Mouse (Mus musculus): ENCODE results near the gene Lsm2. TPM values are rescaled to one million over a fixed set of nuclear protein-coding genes. Genes with fewer than 3 reads are reported as not detected.
"Not testable (repeated sequence)": the region's sequence is repeated elsewhere in the genome, so short reads cannot be mapped to it uniquely, and the experiment has no call there.

Lsm2 gene
- polyA plus RNA-seq, 1 experiment, result 133 TPM

DNA sequence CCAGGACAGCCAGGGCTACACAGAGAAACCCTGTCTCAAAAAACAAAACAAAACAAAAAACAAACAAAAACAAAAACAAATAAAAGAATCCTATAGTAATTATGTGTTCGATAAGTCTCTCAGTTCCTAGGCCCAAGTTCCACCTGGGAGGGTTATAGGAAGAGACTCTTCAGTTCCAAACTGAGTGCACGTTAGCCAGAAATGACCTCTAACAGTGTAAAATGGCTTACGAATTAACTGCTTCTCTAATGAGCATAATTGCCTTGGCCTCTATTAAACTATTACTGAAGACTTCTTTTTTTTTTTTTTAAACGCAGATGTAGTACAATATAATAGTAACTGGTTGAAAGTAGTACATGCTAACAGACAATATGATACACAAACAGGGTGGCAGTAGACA, 27.8 kb upstream of the Lsm2 start:
- Histone ChIP-seq H3K27me3 (ENCODE audit: control insufficient read depth, insufficient read depth, insufficient read length) (no peaks in the 10 kb centered on the region), H3K4me3 (ENCODE audit: insufficient read depth, poor library complexity, severe bottlenecking) (no peak overlapping the region), H3K36me3 (ENCODE audit: control insufficient read depth, insufficient read depth) (peaks cover 28% of the 10 kb centered on the region), H3ac (ENCODE audit: control insufficient read depth, insufficient read length, low read depth) (no peak overlapping the region), H3K79me3 (ENCODE audit: low read depth) (peaks cover 22% of the 10 kb centered on the region), H3K79me2 (ENCODE audit: control insufficient read depth, insufficient read depth) (peaks cover 30% of the 10 kb centered on the region)
- TF ChIP-seq MYOD1 (IDR thresholded peaks at IDR 0.05; ENCODE audit: control insufficient read depth, insufficient read length, low read depth), result no peak
- no peak for TF ChIP-seq MYOG (IDR thresholded peaks at IDR 0.05; ENCODE audit: control insufficient read depth, extremely low read depth, insufficient read length)
- TF ChIP-seq CEBPB (IDR thresholded peaks at IDR 0.05; ENCODE audit: low read depth), result no peak
- no peak for TF ChIP-seq USF1 (IDR thresholded peaks at IDR 0.05; ENCODE audit: low read depth)
- TF ChIP-seq CTCF (IDR thresholded peaks at IDR 0.05; ENCODE audit: control insufficient read depth, insufficient read depth, insufficient read length), result no peak
- TF ChIP-seq FOSL1 (IDR thresholded peaks at IDR 0.05; ENCODE audit: insufficient read depth, low read length, poor library complexity, severe bottlenecking), result no peak
- TF ChIP-seq MAX (IDR thresholded peaks at IDR 0.05), result no peak

DNA sequence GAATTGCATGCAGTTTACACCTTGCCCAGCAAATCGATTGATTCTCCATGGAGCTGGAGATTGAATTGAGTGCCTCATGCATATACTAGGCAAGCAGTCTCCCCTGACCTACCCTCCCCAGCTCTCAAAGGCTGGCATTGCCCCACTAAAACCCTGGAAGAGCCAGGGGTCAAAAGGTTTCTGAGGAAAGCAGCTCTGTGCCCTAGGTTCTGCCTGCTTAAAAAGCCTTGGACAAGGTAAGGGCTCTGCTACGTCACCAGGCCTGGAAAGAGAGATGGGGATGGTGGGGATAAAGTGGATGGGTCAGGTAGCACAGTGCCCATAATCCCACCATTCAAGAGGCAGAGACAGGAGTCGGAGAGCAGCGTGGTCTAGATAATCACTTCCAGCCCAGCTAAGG, 26.8 kb upstream of the Lsm2 start:
- Histone ChIP-seq H3K79me3 (ENCODE audit: low read depth) (peaks cover 22% of the 10 kb centered on the region), H3K27me3 (ENCODE audit: control insufficient read depth, insufficient read depth, insufficient read length) (no peaks in the 10 kb centered on the region), H3K4me3 (ENCODE audit: insufficient read depth, poor library complexity, severe bottlenecking) (no peak overlapping the region), H3K36me3 (ENCODE audit: control insufficient read depth, insufficient read depth) (peaks cover 22% of the 10 kb centered on the region), H3K79me2 (ENCODE audit: control insufficient read depth, insufficient read depth) (peaks cover 26% of the 10 kb centered on the region), H3ac (ENCODE audit: control insufficient read depth, insufficient read length, low read depth) (no peak overlapping the region)
- TF ChIP-seq FOSL1 (IDR thresholded peaks at IDR 0.05; ENCODE audit: insufficient read depth, low read length, poor library complexity, severe bottlenecking), result no peak
- no peak for TF ChIP-seq MYOD1 (IDR thresholded peaks at IDR 0.05; ENCODE audit: control insufficient read depth, insufficient read length, low read depth)
- no peak for TF ChIP-seq MAX (IDR thresholded peaks at IDR 0.05)
- TF ChIP-seq USF1 (IDR thresholded peaks at IDR 0.05; ENCODE audit: low read depth), result no peak
- no peak for TF ChIP-seq CTCF (IDR thresholded peaks at IDR 0.05; ENCODE audit: control insufficient read depth, insufficient read depth, insufficient read length)
- no peak for TF ChIP-seq CEBPB (IDR thresholded peaks at IDR 0.05; ENCODE audit: low read depth)
- TF ChIP-seq MYOG (IDR thresholded peaks at IDR 0.05; ENCODE audit: control insufficient read depth, extremely low read depth, insufficient read length), result no peak

DNA sequence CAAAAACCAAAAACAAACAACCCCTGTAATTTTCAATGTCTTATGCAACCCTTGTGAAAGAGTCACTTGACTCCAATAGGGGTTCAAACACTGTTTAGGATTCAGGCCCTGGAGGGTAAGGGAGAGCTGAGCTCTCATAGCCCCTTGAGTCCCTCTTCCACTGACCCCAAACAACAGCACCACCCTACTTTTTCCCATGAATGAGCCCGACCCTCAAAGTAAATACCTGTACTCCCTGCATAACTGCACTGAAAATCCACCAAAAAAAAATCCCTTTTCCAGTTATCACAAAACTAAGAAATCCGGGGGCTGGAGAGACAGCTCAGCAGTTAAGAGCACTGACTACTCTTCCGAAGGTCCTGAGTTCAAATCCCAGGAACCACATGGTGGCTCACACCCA, 25.8 kb upstream of the Lsm2 start:
- Histone ChIP-seq H3K79me3 (ENCODE audit: low read depth) (peaks cover 14% of the 10 kb centered on the region), H3ac (ENCODE audit: control insufficient read depth, insufficient read length, low read depth) (no peak overlapping the region), H3K27me3 (ENCODE audit: control insufficient read depth, insufficient read depth, insufficient read length) (no peaks in the 10 kb centered on the region), H3K36me3 (ENCODE audit: control insufficient read depth, insufficient read depth) (peaks cover 11% of the 10 kb centered on the region), H3K79me2 (ENCODE audit: control insufficient read depth, insufficient read depth) (peaks cover 15% of the 10 kb centered on the region), H3K4me3 (ENCODE audit: insufficient read depth, poor library complexity, severe bottlenecking) (no peak overlapping the region)
- TF ChIP-seq CTCF (IDR thresholded peaks at IDR 0.05; ENCODE audit: control insufficient read depth, insufficient read depth, insufficient read length) (no peak), FOSL1 (IDR thresholded peaks at IDR 0.05; ENCODE audit: insufficient read depth, low read length, poor library complexity, severe bottlenecking) (no peak), MYOG (IDR thresholded peaks at IDR 0.05; ENCODE audit: control insufficient read depth, extremely low read depth, insufficient read length) (no peak), USF1 (IDR thresholded peaks at IDR 0.05; ENCODE audit: low read depth) (no peak)

DNA sequence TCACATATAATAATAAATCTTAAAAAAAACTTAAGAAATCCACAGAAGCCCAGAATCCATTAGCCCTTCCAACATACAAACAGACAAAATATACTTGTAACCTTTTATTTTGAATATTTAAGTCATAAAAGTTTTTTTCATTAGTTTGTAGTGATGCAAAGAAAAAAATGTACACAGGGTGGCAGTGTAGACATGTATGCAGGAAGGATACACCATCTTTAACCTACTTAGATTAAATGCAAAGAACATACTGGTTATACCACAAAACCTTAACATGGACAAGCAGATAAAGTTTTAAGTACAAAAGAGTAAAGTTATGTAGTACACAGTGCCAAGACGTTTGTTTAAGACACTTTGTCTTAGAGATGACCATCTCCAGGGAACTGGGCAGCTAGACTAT, 25.3 kb upstream of the Lsm2 start:
- Histone ChIP-seq H3K36me3 (ENCODE audit: control insufficient read depth, insufficient read depth) (peaks cover 7% of the 10 kb centered on the region), H3K27me3 (ENCODE audit: control insufficient read depth, insufficient read depth, insufficient read length) (no peaks in the 10 kb centered on the region), H3K4me3 (ENCODE audit: insufficient read depth, poor library complexity, severe bottlenecking) (no peak overlapping the region), H3K79me2 (ENCODE audit: control insufficient read depth, insufficient read depth) (peaks cover 10% of the 10 kb centered on the region), H3ac (ENCODE audit: control insufficient read depth, insufficient read length, low read depth) (no peak overlapping the region), H3K79me3 (ENCODE audit: low read depth) (peaks cover 9% of the 10 kb centered on the region)
- TF ChIP-seq FOSL1 (IDR thresholded peaks at IDR 0.05; ENCODE audit: insufficient read depth, low read length, poor library complexity, severe bottlenecking), result no peak
- TF ChIP-seq CTCF (IDR thresholded peaks at IDR 0.05; ENCODE audit: control insufficient read depth, insufficient read depth, insufficient read length), result no peak
- no peak for TF ChIP-seq CEBPB (IDR thresholded peaks at IDR 0.05; ENCODE audit: low read depth)
- TF ChIP-seq USF1 (IDR thresholded peaks at IDR 0.05; ENCODE audit: low read depth), result no peak
- no peak for TF ChIP-seq MYOG (IDR thresholded peaks at IDR 0.05; ENCODE audit: control insufficient read depth, extremely low read depth, insufficient read length)
- TF ChIP-seq MYOD1 (IDR thresholded peaks at IDR 0.05; ENCODE audit: control insufficient read depth, insufficient read length, low read depth), result no peak
- TF ChIP-seq MAX (IDR thresholded peaks at IDR 0.05), result no peak

DNA sequence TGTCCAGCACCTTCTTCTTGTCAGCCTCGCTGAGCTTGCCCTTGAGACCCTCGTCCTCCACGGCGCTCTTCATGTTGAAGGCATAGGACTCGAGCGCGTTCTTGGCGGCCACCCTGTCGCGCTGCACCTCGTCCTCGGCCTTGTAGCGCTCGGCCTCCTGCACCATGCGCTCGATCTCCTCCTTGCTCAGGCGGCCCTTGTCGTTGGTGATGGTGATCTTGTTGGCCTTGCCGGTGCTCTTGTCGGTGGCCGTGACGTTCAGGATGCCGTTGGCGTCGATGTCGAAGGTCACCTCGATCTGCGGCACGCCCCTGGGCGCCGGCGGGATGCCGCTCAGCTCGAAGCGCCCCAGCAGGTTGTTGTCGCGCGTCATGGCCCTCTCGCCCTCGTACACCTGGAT, 24.4 kb upstream of the Lsm2 start:
- H3ac ChIP-seq (ENCODE audit: control insufficient read depth, insufficient read length, low read depth); H3K79me2 ChIP-seq (ENCODE audit: control insufficient read depth, insufficient read depth); H3K79me3 ChIP-seq (ENCODE audit: low read depth); H3K36me3 ChIP-seq (ENCODE audit: control insufficient read depth, insufficient read depth); H3K4me3 ChIP-seq (ENCODE audit: insufficient read depth, poor library complexity, severe bottlenecking); H3K27me3 ChIP-seq (ENCODE audit: control insufficient read depth, insufficient read depth, insufficient read length): not testable (repeated sequence)

DNA sequence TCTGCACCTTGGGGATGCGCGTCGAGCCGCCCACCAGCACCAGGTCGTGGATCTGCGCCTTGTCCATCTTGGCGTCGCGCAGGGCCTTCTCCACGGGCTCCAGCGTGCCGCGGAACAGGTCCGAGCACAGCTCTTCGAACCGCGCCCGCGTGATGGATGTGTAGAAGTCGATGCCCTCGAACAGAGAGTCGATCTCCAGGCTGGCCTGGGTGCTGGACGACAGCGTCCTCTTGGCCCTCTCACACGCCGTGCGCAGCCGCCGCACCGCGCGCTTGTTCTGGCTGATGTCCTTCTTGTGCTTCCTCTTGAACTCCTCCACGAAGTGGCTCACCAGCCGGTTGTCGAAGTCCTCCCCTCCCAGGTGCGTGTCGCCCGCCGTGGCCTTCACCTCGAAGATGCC, 23.7 kb upstream of the Lsm2 start:
- H3K27me3 ChIP-seq (ENCODE audit: control insufficient read depth, insufficient read depth, insufficient read length); H3K36me3 ChIP-seq (ENCODE audit: control insufficient read depth, insufficient read depth); H3K4me3 ChIP-seq (ENCODE audit: insufficient read depth, poor library complexity, severe bottlenecking); H3K79me2 ChIP-seq (ENCODE audit: control insufficient read depth, insufficient read depth); H3K79me3 ChIP-seq (ENCODE audit: low read depth); H3ac ChIP-seq (ENCODE audit: control insufficient read depth, insufficient read length, low read depth): not testable (repeated sequence)

DNA sequence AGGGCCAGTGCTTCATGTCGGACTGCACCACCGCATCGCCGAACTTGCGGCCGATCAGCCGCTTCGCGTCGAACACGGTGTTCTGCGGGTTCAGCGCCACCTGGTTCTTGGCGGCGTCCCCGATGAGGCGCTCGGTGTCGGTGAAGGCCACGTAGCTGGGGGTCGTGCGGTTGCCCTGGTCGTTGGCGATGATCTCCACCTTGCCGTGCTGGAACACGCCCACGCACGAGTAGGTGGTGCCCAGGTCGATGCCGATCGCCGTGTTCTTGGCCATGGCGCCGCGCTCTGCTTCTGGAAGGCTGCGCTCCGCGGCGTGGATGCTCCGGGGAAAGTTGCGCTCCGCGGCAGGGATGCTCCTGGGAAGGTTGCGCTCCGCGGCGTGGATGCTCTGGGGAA, 22.9 kb upstream of the Lsm2 start:
- not testable (repeated sequence) for H3K4me3 ChIP-seq (ENCODE audit: insufficient read depth, poor library complexity, severe bottlenecking); H3K79me3 ChIP-seq (ENCODE audit: low read depth); H3ac ChIP-seq (ENCODE audit: control insufficient read depth, insufficient read length, low read depth); H3K36me3 ChIP-seq (ENCODE audit: control insufficient read depth, insufficient read depth); H3K27me3 ChIP-seq (ENCODE audit: control insufficient read depth, insufficient read depth, insufficient read length); H3K79me2 ChIP-seq (ENCODE audit: control insufficient read depth, insufficient read depth)

DNA sequence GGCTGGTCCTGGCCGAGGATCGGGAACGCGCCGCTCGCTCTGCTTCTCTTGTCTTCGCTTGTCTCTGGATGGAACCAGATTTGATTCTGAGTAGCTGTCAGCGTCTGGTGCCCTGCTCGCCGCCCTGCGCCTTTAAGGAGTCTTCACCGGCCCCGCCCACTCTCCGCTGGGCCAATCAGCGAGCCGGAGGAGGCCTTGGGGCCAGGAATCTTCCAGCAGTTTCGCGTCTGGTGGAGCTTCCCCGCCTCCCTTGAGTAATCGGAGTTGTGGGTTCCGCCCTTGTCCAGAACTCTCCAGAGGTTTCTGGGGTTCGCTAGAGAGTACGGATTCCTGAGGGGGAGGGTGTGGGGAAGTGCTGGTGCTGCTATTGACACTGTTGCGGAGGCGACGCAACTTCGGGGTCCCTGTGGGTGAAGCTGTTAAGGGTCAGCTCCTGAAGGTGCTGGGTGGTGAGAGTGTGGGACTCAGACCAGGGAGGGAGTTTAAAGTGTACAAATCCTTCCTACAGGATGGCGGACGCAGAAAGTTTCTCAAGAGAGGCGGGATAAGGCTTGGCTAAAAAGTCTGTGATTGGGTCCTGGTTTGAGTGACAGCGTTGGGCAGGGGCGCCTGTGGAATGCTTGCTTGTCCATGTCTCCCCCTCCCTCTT, 22.4 kb upstream of the Lsm2 start, which contains the start of gene Hspa1b:
TSS of gene Hspa1b (minus strand) at position 109 of the 649 bp plus-strand sequence.
- not testable (repeated sequence) for H3K27me3 ChIP-seq (ENCODE audit: control insufficient read depth, insufficient read depth, insufficient read length); H3K36me3 ChIP-seq (ENCODE audit: control insufficient read depth, insufficient read depth); H3K79me2 ChIP-seq (ENCODE audit: control insufficient read depth, insufficient read depth); H3K79me3 ChIP-seq (ENCODE audit: low read depth)
- Histone ChIP-seq H3K4me3 (ENCODE audit: insufficient read depth, poor library complexity, severe bottlenecking) (peak within 1 kb of the TSS; percentile 34), H3ac (ENCODE audit: control insufficient read depth, insufficient read length, low read depth) (peak within 1 kb of the TSS; percentile 92)

All from C2C12 (cell line).